Mouse (Mus musculus): ENCODE results near the gene Idh3g. TPM values are rescaled to one million over a fixed set of nuclear protein-coding genes. Genes with fewer than 3 reads are reported as not detected.
A peak's percentile ranks its signal among the peaks of the same experiment; 100 is the strongest.

The Idh3g gene
- polyA plus RNA-seq, 1 experiment from 2014 or later: 256 TPM

DNA sequence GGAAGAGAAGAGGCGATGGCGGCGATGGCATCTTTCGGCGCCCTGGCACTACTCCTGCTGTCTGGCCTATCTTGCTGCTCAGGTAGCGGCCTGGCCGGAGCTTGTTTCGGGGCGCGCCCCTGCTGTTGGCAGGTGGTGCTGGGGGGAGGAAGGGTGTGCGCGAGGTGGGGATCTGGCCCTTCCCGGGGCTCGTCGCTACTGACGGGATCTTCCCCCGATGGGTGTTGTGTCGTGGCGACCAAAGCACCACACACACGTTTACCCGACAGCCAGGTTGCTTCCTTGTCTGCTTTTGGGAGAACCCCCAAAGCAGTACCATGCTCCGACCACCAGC is 495 bp upstream of the Idh3g start:
- Histone ChIP-seq H3K4me2 (ENCODE audit: low read length) (peak overlapping the region; percentile 60), H3K9ac (ENCODE audit: low read depth, low read length) (peak overlapping the region; percentile 65), H3K36me3 (ENCODE audit: insufficient read depth, low read length) (no peaks in the 10 kb centered on the region), H3K27me3 (ENCODE audit: insufficient read depth, low read length) (no peaks in the 10 kb centered on the region), H3K4me3 (replicated peaks; ENCODE audit: low read depth, low read length) (peak overlapping the region; percentile 50), H3K9me3 (replicated peaks; ENCODE audit: low read length) (no peaks in the 10 kb centered on the region), H3K4me1 (replicated peaks; ENCODE audit: insufficient read depth, low read length) (no peaks in the 10 kb centered on the region), H3K27ac (peak overlapping the region; percentile 75)
- TF ChIP-seq CTCF (IDR thresholded peaks at IDR 0.05; ENCODE audit: low read depth): no peak
- ATAC-seq (replicated peaks; ENCODE audit: low FRiP score, low read depth): peak; percentile 23
- WGBS: 27% methylated on average over 22 of the region's 22 CpGs
- no peak for DNase-seq (ENCODE audit: low spot score)

DNA sequence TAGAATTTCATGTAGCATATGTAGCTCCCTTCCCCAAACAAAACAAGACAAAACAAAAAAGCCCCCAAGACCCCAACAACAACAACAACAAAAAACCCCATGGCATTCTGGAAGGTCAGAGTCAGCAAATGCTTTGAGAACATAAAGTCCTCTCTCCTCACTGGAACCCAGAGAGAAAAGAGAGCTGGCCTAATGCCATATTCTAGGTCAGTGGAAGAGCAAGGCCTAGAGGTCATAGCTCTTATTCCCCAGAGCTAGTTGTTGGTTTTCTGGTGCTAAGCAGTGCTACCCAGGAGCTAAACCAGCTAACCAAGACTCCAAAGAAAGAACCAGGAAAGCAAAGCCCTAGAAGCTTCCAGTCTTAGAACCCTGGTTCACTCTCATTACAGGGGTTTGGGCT is 1.0 kb downstream of the Idh3g start:
- Histone ChIP-seq H3K9ac (ENCODE audit: low read depth, low read length) (peak overlapping the region; percentile 59), H3K36me3 (ENCODE audit: insufficient read depth, low read length) (no peaks in the 10 kb centered on the region), H3K27me3 (ENCODE audit: insufficient read depth, low read length) (no peaks in the 10 kb centered on the region), H3K4me1 (replicated peaks; ENCODE audit: insufficient read depth, low read length) (no peaks in the 10 kb centered on the region), H3K4me2 (ENCODE audit: low read length) (peak overlapping the region; percentile 67), H3K9me3 (replicated peaks; ENCODE audit: low read length) (no peaks in the 10 kb centered on the region), H3K27ac (peak overlapping the region; percentile 88), H3K4me3 (replicated peaks; ENCODE audit: low read depth, low read length) (peak overlapping the region; percentile 50)
- TF ChIP-seq CTCF (IDR thresholded peaks at IDR 0.05; ENCODE audit: low read depth): no peak
- DNase-seq (ENCODE audit: low spot score): no peak
- no peak for ATAC-seq (replicated peaks; ENCODE audit: low FRiP score, low read depth)

DNA sequence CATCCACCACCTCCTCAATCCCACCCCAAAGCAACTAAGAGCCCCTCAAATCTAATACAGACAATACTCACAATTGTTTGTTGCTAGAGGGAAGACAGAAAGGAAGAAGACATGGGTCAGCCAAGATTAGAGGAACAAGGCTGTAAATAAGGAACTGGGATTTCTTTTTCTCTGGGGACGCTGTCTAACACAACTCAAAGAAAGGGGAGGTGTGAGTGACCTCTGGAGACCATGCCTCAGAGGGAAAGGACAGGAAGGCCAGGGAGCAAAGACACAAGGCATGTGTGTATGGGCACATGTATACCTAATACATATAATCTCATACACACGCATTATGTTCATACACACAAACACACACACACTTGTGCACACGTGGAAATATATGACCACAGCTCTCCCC is 4.5 kb downstream of the Idh3g start:
- WGBS: 81% methylated on average over 3 of the region's 3 CpGs
- Histone ChIP-seq H3K4me2 (ENCODE audit: low read length) (no peak overlapping the region), H3K36me3 (ENCODE audit: insufficient read depth, low read length) (peaks cover 4% of the 10 kb centered on the region; the same call in 1 of the 2 replicates), H3K27ac (no peak overlapping the region), H3K9me3 (replicated peaks; ENCODE audit: low read length) (no peaks in the 10 kb centered on the region), H3K4me3 (replicated peaks; ENCODE audit: low read depth, low read length) (no peak overlapping the region), H3K27me3 (ENCODE audit: insufficient read depth, low read length) (no peaks in the 10 kb centered on the region), H3K9ac (ENCODE audit: low read depth, low read length) (no peak overlapping the region), H3K4me1 (replicated peaks; ENCODE audit: insufficient read depth, low read length) (no peaks in the 10 kb centered on the region)
- ATAC-seq (replicated peaks; ENCODE audit: low FRiP score, low read depth) (no peak), DNase-seq (ENCODE audit: low spot score) (no peak)
- no peak for TF ChIP-seq CTCF (IDR thresholded peaks at IDR 0.05; ENCODE audit: low read depth)

DNA sequence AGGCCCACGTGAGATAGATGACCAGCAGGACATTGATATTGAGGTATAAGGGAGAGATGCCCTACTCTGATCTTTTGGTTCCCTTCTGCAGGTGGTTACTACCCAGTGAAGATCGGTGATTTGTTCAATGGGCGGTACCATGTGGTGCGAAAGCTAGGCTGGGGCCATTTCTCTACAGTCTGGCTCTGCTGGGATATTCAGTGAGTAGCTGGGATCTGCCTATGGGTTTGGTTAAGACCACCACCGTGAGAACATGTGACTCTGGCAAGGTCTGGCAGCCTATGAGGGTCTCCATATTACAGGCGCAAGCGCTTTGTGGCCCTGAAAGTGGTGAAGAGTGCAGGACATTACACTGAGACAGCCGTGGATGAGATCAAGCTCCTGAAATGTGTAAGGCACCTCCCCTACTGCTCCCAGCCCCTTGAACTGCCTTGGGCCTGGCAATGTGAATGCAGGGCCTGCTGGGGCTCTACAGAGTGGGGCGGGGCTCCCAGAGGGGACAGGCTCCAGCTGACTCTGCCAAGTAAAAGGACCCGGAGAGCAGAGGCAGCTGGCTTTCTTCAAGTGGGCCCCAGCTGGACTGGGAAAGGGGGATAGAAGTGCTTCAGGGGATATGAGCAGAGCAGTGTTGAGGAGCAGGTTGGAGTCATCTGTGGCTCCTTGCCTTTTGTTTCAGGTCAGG is 11.8 kb downstream of the Idh3g start:
- Histone ChIP-seq H3K4me3 (replicated peaks; ENCODE audit: low read depth, low read length) (no peak overlapping the region), H3K36me3 (ENCODE audit: insufficient read depth, low read length) (peaks cover 4% of the 10 kb centered on the region; the same call in 1 of the 2 replicates), H3K27me3 (ENCODE audit: insufficient read depth, low read length) (no peaks in the 10 kb centered on the region), H3K27ac (0 out of 2 replicates have a peak overlapping the region, but pooled peaks have one; percentile 28), H3K4me2 (ENCODE audit: low read length) (no peak overlapping the region), H3K9ac (ENCODE audit: low read depth, low read length) (no peak overlapping the region), H3K4me1 (replicated peaks; ENCODE audit: insufficient read depth, low read length) (no peaks in the 10 kb centered on the region), H3K9me3 (replicated peaks; ENCODE audit: low read length) (no peaks in the 10 kb centered on the region)
- WGBS: 69% methylated on average over 10 of the region's 10 CpGs
- ATAC-seq (replicated peaks; ENCODE audit: low FRiP score, low read depth) (peak; percentile 41; the same call in 1 of the 2 replicates), DNase-seq (ENCODE audit: low spot score) (peak; percentile 63)
- no peak for TF ChIP-seq CTCF (IDR thresholded peaks at IDR 0.05; ENCODE audit: low read depth)

DNA sequence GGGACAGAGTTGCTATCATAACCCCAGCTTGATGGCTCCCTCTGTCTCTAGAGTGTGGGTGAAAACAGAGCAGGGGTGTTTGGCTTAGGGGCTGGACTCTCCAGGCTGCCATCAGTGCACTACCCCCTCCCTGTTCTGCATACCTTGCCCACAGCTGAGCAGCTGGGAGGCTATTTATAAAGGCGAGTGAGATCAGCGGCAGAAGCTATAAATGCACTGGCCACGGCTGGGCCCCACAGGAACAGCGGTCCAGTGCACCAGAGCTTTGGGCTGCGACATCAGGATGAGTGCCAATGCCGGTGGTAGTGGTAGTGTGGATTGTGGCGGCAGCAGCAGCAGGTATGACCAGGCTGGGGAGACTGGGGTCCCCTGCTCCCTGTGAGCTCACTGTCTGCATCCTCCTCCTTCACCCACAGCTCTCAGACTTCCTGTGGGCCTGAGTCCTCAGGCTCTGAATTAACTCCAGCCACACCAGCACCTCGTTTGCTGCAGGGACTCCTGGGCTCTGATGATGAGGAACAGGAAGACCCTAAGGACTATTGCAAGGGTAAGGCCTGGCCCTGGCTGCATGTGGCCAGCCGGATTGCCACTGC is 12.4 kb downstream of the Idh3g start, which contains the start of gene Srpk3:
TSS of gene Srpk3 (plus strand) at position 238 of the 593 bp plus-strand sequence.
- Histone ChIP-seq H3K4me3 (replicated peaks; ENCODE audit: low read depth, low read length) (no peak within 1 kb of the TSS), H3K4me1 (replicated peaks; ENCODE audit: insufficient read depth, low read length) (no peaks in the 10 kb centered on the region), H3K9ac (ENCODE audit: low read depth, low read length) (no peak within 1 kb of the TSS), H3K27me3 (ENCODE audit: insufficient read depth, low read length) (no peaks in the 10 kb centered on the region), H3K9me3 (replicated peaks; ENCODE audit: low read length) (no peaks in the 10 kb centered on the region), H3K36me3 (ENCODE audit: insufficient read depth, low read length) (peaks cover 4% of the 10 kb centered on the region; the same call in 1 of the 2 replicates), H3K27ac (0 out of 2 replicates have a peak within 1 kb of the TSS, but pooled peaks have one; percentile 28), H3K4me2 (ENCODE audit: low read length) (no peak within 1 kb of the TSS)
- peak; percentile 14 for DNase-seq (ENCODE audit: low spot score)
- 53% methylated on average over 9 of the region's 9 CpGs for WGBS
- TF ChIP-seq CTCF (IDR thresholded peaks at IDR 0.05; ENCODE audit: low read depth): no peak
- peak; percentile 50 for ATAC-seq (replicated peaks; ENCODE audit: low FRiP score, low read depth)

DNA sequence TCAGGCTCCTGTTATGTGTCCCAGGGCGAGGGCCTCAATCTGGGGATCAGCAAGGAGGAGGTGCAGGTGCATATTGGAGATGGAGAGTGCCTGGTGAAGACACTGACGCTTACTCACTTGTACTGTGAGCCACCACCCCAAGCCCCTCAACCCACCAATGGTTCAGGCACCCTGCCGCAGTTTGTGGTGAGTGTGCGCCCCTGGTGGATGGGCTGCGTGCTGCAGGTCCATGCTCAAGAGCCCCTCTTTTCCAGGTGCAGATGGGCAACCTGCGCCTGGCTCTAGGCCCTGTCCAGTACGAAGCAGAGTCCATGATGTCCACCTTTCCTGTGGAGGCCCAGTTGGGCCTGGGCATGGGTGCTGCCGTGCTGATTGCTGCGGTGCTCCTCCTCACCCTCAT is 19.4 kb downstream of the Idh3g start:
- 67% methylated on average over 9 of the region's 9 CpGs for WGBS
- H3K9ac ChIP-seq (ENCODE audit: low read depth, low read length): no peak overlapping the region
- no peaks in the 10 kb centered on the region for H3K9me3 ChIP-seq (replicated peaks; ENCODE audit: low read length)
- DNase-seq (ENCODE audit: low spot score): no peak
- no peak overlapping the region for H3K4me3 ChIP-seq (replicated peaks; ENCODE audit: low read depth, low read length)
- no peaks in the 10 kb centered on the region for H3K27me3 ChIP-seq (ENCODE audit: insufficient read depth, low read length)
- no peak for ATAC-seq (replicated peaks; ENCODE audit: low FRiP score, low read depth)
- H3K36me3 ChIP-seq (ENCODE audit: insufficient read depth, low read length): no peaks in the 10 kb centered on the region
- H3K27ac ChIP-seq: no peak overlapping the region
- TF ChIP-seq CTCF (IDR thresholded peaks at IDR 0.05; ENCODE audit: low read depth): peak; percentile 63
- no peaks in the 10 kb centered on the region for H3K4me1 ChIP-seq (replicated peaks; ENCODE audit: insufficient read depth, low read length)
- H3K4me2 ChIP-seq (ENCODE audit: low read length): no peak overlapping the region
